Mouse (Mus musculus): Measurements from ENCODE around the gene Slc7a3.
"Not testable (repeated sequence)": the region's sequence is repeated elsewhere in the genome, so short reads cannot be mapped to it uniquely, and the experiment has no call there.

Gene Slc7a3

DNA sequence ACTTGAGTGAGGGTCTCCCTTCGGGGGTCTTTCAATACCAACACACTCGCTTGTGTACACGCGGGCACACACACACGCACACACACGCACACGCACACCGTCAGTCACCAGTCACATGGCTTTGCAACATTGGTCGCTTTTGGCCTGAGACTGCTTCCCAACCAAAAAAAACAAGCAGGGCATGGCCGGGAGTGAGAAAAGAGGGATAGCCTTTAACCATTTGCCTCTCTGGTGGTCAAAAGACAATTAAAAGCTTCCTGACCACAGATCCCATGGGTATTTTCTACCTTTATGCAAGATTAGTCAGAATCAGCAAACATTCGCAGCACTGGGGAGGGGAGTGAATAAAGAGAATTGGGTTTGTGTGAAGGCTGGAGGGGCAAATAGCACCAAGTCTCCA lies at the start of gene Slc7a3:
Gene Slc7a3 (minus strand): TSS at position 101 of the 400 bp plus-strand sequence.
- no peak for DNase-seq (ENCODE audit: low read depth, low spot score)

- DNase-seq (ENCODE audit: low read depth, low spot score), result peak; percentile 20
Observed at GRCm38 (mm10) chrX:101131992-101132791, 46.4 kb upstream of the Slc7a3 start.

GRCm38 (mm10) chrX:101131001-101131400 lies 45.2 kb upstream of the Slc7a3 start:
- DNase-seq (ENCODE audit: low read depth, low spot score), result peak; percentile 12

- DNase-seq (ENCODE audit: low read depth, low spot score), result no peak
Observed at GRCm38 (mm10) chrX:101128559-101128958, 42.7 kb upstream of the Slc7a3 start.

- no peak for DNase-seq (ENCODE audit: low read depth, low spot score)
Observed at GRCm38 (mm10) chrX:101126977-101127376, 41.2 kb upstream of the Slc7a3 start.

DNA sequence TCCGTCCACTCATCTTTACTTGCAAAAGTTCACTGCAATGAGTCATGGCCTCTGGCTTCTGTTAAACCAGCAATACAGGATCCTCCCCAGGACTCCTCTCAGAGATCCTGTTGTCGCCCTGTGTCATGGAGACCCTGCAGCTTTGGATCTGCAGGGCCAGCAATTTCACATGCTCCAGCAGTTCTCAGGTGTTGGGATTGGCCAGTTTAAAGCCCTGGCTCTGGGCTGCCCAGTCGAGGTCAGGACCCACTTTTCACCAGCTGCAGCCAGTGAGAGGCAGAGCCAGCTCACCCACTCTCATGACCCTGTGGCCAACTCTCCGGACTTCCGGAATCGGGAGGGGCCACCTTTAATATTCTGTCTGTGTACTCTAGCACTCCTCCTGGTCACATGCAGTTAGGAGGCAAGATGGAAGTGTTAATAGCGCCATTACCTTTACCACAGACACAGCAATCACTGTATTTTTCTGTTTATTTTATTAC lies 40.7 kb upstream of the Slc7a3 start:
- DNase-seq (ENCODE audit: low read depth, low spot score), result no peak

GRCm38 (mm10) chrX:101120546-101120945 lies 34.7 kb upstream of the Slc7a3 start:
- DNase-seq (ENCODE audit: low read depth, low spot score), result no peak

DNA sequence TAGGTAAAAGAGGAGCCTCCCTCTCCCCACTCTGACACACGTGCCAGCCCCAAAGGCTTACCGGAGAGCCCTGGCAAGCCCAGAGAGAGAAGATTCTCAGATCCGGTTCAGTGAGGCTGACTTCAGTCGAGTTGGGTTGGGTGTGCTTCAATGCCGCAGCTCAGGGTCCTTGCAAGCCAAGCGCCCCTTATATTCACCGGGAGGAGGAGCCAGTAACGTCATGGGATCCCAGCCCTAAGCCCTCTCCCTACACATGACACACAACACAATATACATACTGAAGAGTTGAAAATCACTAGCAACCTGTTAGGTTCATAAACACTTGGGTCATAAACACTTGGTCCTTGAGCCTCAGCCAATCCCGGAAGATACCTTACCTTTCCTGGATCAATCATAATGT lies 609 bp downstream of the Slc7a3 start:
- DNase-seq (ENCODE audit: low read depth, low spot score), result not testable (repeated sequence)

- no peak for DNase-seq (ENCODE audit: low read depth, low spot score)
Observed at GRCm38 (mm10) chrX:101084192-101084591, 1.6 kb downstream of the Slc7a3 start.

- peak; percentile 6 for DNase-seq (ENCODE audit: low read depth, low spot score)
Observed at GRCm38 (mm10) chrX:101065245-101065644, 20.6 kb downstream of the Slc7a3 start.

DNA sequence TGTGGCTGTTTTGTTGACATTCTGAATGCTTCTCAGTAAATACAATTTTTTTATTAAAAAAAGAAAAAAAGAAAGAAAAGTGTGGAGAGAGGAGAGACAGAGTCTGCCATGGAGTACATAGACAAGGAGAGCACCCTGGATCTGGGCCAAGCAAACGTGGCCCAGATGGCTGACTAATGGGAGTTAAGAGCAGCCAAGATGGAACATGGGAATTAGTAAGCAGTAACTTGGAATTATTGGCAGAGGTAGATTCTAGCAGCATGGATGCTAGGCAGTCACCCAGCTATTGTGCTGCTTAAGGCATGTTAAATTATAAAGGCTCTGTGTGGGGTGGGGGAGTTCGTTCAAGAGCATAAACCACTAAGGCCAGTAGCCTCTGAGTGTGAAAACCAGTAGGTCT lies 22.3 kb downstream of the Slc7a3 start:
- peak; percentile 20 for DNase-seq (ENCODE audit: low read depth, low spot score)

DNA sequence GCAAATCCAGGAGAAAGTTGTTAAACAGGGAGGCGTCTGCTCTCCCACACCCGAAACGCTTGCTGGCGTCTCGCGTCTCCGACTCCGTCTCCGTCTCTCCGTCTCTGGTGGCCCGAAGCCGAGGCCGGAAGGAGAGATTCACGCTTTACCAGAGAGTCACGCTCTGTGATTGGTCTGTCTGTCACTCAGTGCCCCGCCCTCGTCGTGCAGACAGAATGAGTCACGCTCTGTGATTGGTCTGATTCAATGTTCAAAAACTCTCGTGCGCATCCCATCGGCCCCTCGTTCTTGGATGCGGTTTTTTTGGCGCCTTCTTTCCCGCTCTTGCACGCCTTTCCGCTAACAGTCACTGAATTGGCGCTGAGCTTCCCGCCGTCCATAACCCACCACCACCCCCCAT lies 26.3 kb downstream of the Slc7a3 start, which contains the start of gene Tex11:
Gene Tex11 (minus strand): TSS at position 127 of the 400 bp plus-strand sequence.
- no peak for DNase-seq (ENCODE audit: low read depth, low spot score)
